Mouse (Mus musculus): Measurements from ENCODE around the gene Mapkap1.

DNA sequence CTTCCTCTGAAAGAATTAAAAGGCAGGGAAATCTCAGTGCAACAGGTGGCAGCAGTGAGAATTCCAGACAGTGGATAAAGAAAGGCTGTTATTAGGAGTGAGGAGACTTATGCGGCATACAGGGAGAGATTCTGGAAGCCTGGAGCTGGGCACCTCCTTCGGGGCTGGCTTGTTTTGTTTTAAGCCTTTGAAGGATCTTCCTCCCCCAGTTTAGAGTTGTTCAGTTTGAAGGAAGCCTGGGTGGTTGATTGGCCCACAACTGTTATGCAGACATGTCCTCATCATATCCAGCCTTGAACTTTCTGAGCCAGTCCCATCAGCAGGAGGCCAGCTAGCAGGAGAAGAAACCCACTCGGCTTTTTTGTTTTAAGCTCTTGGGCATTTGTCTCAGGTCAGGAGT, 198.5 kb downstream of the Mapkap1 start:
- TF ChIP-seq CTCF (IDR thresholded peaks at IDR 0.05; ENCODE audit: low read depth): 0 out of 2 replicates have a peak, but pooled peaks have one; percentile 12
- TF ChIP-seq EP300 (IDR thresholded peaks at IDR 0.05; ENCODE audit: low read depth): no peak
